Mouse (Mus musculus) stomach, embryonic 15.5 days (tissue): Measurements from ENCODE around the gene Slain2. TPM values are rescaled to one million over a fixed set of nuclear protein-coding genes. Genes with fewer than 3 reads are reported as not detected.
"Not testable (repeated sequence)": the region's sequence is repeated elsewhere in the genome, so short reads cannot be mapped to it uniquely, and the experiment has no call there.

Experiments
- ATAC-seq: fragments of 200-750 bp; cut with Nextera tagmentation; 2 replicates; pipeline ENCODE4 v1.8.0; 2017; ENCODE audit warnings: low read depth, moderate number of reproducible peaks, moderate TSS enrichment; ENCODE audit not compliant: insufficient read depth, low FRiP score
- H3K27ac ChIP-seq: fragments of 300-500 bp; sonication (generic); 2 replicates; pipeline ENCODE4 v1.5.1; 2015; ENCODE audit warnings: mild to moderate bottlenecking, inconsistent platforms
- H3K27me3 ChIP-seq: fragments of 300-500 bp; sonication (generic); replicated peaks from 2 replicates; pipeline ENCODE4 v1.6.1; 2015; ENCODE audit warnings: inconsistent platforms
- H3K36me3 ChIP-seq: fragments of 300-500 bp; sonication (generic); 2 replicates; pipeline ENCODE4 v1.6.1; 2015; ENCODE audit warnings: inconsistent platforms
- H3K4me1 ChIP-seq: fragments of 300-500 bp; sonication (generic); 2 replicates; pipeline ENCODE4 v1.6.1; 2015; ENCODE audit warnings: inconsistent platforms
- H3K4me2 ChIP-seq: fragments of 300-500 bp; sonication (generic); 2 replicates; pipeline ENCODE4 v1.6.1; 2015; ENCODE audit warnings: mild to moderate bottlenecking, inconsistent platforms
- H3K4me3 ChIP-seq: fragments of 300-500 bp; sonication (generic); replicated peaks from 2 replicates; pipeline ENCODE4 v1.5.1; 2015; ENCODE audit warnings: inconsistent platforms
- H3K9ac ChIP-seq: fragments of 300-500 bp; sonication (generic); 2 replicates; pipeline ENCODE4 v1.6.1; 2015; ENCODE audit warnings: inconsistent platforms
- H3K9me3 ChIP-seq: fragments of 300-500 bp; sonication (generic); 2 replicates; pipeline ENCODE4 v1.6.1; 2016; ENCODE audit warnings: inconsistent platforms
- WGBS: fragments of 180-500 bp; shearing (Covaris S2); methylation state at CpG from one replicate; pipeline ENCODE4 v1.1.7; 2015; 5-methylcytosine and 5-hydroxymethylcytosine counted together
- polyA plus RNA-seq: library from polyadenylated mRNA; unstranded; fragments of >200 nt; fragmentation: Nextera tagmentation; extraction: Ambion mirVana; gene quantifications from 2 replicates; pipeline ENCODE4 v1.2.1, GENCODE M21; 2015

Gene Slain2
- polyA plus RNA-seq, 1 experiment from 2014 or later, result 15.2 TPM

DNA sequence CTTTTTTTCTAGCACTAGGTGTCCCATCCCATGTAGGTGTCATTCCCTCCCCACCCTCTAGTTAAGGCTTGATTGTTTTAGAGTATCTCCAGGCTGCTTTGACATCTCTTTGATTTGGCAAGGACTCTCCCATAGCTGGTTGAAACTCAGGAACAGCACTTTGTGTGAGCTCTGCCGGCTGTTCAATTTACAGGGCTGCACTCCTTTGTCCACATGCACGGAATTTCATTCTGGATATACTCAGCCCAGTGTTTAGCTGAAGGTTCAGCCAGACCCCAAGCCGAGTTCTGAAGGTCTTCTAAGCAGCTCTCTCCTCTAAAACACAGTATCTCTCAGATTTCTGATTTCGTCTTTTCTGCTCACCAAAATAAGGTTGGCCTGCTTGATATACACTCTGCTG, 58.3 kb downstream of the Slain2 start:
- Histone ChIP-seq H3K27me3 (no peaks in the 10 kb centered on the region), H3K9me3 (no peaks in the 10 kb centered on the region), H3K36me3 (peaks cover 19% of the 10 kb centered on the region), H3K4me3 (no peak overlapping the region), H3K4me2 (no peak overlapping the region), H3K27ac (peak overlapping the region; percentile 53; the same call in 1 of the 2 replicates), H3K9ac (no peak overlapping the region), H3K4me1 (0 out of 2 replicates have a peak, but pooled peaks cover 5% of the 10 kb centered on the region)
- ATAC-seq, result no peak
- 54% methylated on average over 4 of the region's 4 CpGs for WGBS

DNA sequence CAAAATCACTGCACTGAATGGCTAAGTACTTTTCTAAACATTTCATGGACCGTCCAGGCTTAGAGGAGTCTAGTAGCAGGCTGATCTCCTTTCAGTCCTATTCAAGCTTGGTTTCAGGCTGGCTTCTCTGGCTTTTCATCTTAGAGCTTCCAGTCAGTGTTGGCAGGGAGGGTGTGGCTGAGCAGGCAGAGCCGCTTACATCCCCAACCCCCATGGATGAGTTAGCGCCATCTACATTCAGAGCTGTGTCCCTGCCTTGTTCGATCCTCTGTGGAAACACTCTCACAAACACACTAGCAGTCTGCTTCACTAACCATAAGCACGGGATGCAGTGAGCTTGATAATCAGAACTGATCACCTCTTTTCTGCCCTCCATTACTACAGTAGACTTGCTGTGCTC, 58.8 kb downstream of the Slain2 start:
- H3K27me3 ChIP-seq, result no peaks in the 10 kb centered on the region
- ATAC-seq, result no peak
- H3K9ac ChIP-seq, result no peak overlapping the region
- peaks cover 19% of the 10 kb centered on the region for H3K36me3 ChIP-seq
- 67% methylated on average over 5 of the region's 5 CpGs for WGBS
- peak overlapping the region; percentile 53 for H3K27ac ChIP-seq
- H3K4me3 ChIP-seq, result no peak overlapping the region
- H3K9me3 ChIP-seq, result no peaks in the 10 kb centered on the region
- no peak overlapping the region for H3K4me2 ChIP-seq
- 0 out of 2 replicates have a peak, but pooled peaks cover 5% of the 10 kb centered on the region for H3K4me1 ChIP-seq

DNA sequence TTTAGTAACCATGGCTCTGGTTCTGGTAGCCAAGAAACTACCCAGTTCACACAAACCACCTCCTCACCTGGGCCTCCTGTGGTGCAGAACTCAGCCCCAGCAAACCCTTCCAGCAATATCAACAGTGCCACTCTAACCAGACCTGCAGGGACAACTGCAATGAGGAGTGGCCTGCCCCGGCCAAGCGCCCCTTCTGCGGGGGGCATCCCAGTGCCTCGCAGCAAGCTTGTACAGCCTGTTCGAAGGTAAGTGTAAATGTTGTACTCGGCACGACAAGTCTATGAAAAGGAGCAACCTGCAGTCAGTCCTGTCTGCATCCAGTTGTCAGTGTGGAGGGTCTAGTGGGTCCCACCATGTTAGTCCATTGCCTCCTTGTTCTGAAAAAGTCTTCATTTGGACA, 60.5 kb downstream of the Slain2 start, which contains the start of gene Gm10135:
Gm10135 (minus strand) TSS at position 101 of the 400 bp plus-strand sequence.
- Histone ChIP-seq H3K27ac (no peak within 1 kb of the TSS), H3K4me1 (0 out of 2 replicates have a peak, but pooled peaks cover 5% of the 10 kb centered on the region), H3K9me3 (no peaks in the 10 kb centered on the region), H3K9ac (no peak within 1 kb of the TSS), H3K27me3 (no peaks in the 10 kb centered on the region), H3K4me3 (no peak within 1 kb of the TSS), H3K36me3 (peaks cover 14% of the 10 kb centered on the region), H3K4me2 (no peak within 1 kb of the TSS)
- 94% methylated on average over 7 of the region's 7 CpGs for WGBS
- no peak for ATAC-seq

DNA sequence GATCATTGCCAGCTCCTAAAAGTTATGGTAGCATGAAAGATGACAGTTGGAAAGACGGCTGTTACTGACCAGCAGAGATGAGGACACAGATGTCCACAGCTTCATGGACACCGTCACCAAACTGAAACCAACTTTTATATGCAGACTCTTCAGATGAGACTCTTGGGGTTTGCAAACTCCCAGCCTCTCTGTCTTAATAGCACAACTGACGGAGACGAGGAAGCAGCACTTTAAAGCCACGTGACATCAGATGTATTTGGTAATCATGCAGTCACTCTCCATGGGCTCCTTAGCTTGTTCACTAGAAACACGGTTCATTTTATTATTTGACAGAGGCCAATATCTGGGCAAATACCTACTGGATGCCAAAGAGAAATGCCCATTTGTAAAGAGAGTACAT, 61.9 kb downstream of the Slain2 start:
- Histone ChIP-seq H3K36me3 (peaks cover 20% of the 10 kb centered on the region), H3K4me3 (no peak overlapping the region), H3K27ac (no peak overlapping the region), H3K4me2 (no peak overlapping the region), H3K4me1 (0 out of 2 replicates have a peak, but pooled peaks cover 5% of the 10 kb centered on the region), H3K9me3 (no peaks in the 10 kb centered on the region), H3K27me3 (no peaks in the 10 kb centered on the region), H3K9ac (no peak overlapping the region)
- 89% methylated on average over 6 of the region's 6 CpGs for WGBS
- no peak for ATAC-seq

DNA sequence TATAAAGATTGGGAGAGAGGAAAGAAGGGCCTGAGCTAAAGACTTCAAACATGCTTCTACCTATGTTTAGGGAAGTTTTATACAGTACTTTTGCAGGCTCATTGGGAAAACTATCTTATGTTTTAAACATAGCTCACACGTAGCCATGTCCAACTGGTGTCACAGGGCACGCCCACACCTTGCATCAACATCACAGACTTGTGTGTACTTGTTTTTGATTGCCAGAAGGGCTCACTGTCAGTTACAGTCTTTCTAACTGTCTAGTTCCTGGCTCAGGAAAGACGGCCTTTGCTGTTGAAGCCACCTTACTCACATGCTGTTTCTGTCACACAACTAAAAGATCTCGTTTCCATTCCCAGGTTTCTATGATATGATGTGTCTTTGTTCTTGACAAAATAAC, 62.4 kb downstream of the Slain2 start:
- H3K9ac ChIP-seq, result no peak overlapping the region
- H3K4me3 ChIP-seq, result no peak overlapping the region
- H3K27ac ChIP-seq, result no peak overlapping the region
- H3K36me3 ChIP-seq, result peaks cover 20% of the 10 kb centered on the region
- H3K27me3 ChIP-seq, result no peaks in the 10 kb centered on the region
- ATAC-seq, result no peak
- WGBS, result 75% methylated on average over 4 of the region's 4 CpGs
- no peak overlapping the region for H3K4me2 ChIP-seq
- no peaks in the 10 kb centered on the region for H3K9me3 ChIP-seq
- 0 out of 2 replicates have a peak, but pooled peaks cover 5% of the 10 kb centered on the region for H3K4me1 ChIP-seq

DNA sequence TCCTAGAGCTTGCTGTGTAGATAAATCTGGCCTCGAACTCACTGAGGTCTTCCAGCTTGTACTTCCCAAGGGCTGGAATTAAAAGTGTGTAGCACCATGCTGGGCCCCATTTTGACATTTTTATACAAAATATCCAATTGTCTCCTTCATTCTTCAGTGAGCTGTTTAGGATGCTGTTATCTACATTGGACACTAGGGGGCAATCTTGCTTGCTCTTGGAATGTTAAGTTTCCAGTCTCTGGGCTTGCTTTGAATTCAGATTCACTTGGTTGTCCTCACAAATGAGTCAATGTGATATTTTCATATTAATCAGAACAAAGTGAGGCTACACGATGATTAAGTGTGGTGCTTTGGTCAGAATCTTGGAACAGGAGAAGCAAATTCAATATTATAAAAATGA, 70.0 kb downstream of the Slain2 start:
- no peaks in the 10 kb centered on the region for H3K9me3 ChIP-seq

DNA sequence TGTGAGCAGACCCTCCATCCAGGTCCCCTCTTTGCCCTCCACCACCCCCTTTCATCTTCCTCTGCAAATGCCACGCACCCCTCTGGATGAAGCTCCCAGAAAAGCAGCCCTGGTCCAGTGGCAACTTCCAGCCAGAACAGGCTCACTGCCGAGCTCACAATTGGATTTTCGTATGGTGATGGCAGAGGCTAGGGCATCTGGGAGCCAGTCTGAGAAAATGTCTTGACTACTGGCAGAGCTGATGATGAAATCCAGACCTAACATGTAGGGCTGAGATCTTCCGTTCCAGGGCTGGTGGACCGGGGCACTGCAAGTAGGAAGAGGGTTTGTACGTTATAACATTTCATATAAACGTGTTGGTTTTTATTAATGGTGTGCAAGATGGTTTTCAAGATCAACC, 73.7 kb downstream of the Slain2 start:
- H3K4me1 ChIP-seq, result no peaks in the 10 kb centered on the region
- no peak overlapping the region for H3K27ac ChIP-seq
- H3K4me2 ChIP-seq, result no peak overlapping the region
- 72% methylated on average over 7 of the region's 7 CpGs for WGBS
- ATAC-seq, result no peak
- H3K9me3 ChIP-seq, result no peaks in the 10 kb centered on the region
- H3K9ac ChIP-seq, result no peak overlapping the region
- no peak overlapping the region for H3K4me3 ChIP-seq
- H3K27me3 ChIP-seq, result no peaks in the 10 kb centered on the region
- H3K36me3 ChIP-seq, result no peaks in the 10 kb centered on the region

More for the DNA sequence above, 70.0 kb downstream of the Slain2 start:
- ATAC-seq, result no peak
- H3K4me3 ChIP-seq, result no peak overlapping the region
- H3K27me3 ChIP-seq, result no peaks in the 10 kb centered on the region
- 8% methylated on average over 2 of the region's 2 CpGs for WGBS
- peaks cover 6% of the 10 kb centered on the region; the same call in 1 of the 2 replicates for H3K36me3 ChIP-seq
- no peak overlapping the region for H3K27ac ChIP-seq
- H3K4me2 ChIP-seq, result no peak overlapping the region
- no peaks in the 10 kb centered on the region for H3K4me1 ChIP-seq
- no peak overlapping the region for H3K9ac ChIP-seq

DNA sequence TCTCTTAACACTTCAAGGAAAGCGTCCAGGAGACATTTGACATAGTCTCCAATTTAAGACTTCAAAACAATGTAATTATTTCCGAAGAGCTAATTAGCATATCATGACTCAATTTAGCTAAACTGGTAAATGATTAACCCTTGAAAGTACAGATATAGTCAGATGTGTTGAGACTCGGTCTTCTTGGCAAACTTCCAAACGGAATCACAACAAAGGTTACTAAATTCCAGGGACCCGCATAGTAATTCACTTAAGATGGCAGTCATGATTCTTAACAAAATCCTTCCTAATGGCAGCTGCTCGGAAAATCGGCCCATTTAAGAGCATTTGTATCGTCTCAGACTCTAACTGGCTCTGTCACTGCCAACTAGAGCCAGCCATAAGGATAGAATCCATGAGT, 75.7 kb downstream of the Slain2 start:
- Histone ChIP-seq H3K4me3 (no peak overlapping the region), H3K4me2 (no peak overlapping the region), H3K27ac (no peak overlapping the region), H3K27me3 (no peaks in the 10 kb centered on the region), H3K36me3 (no peaks in the 10 kb centered on the region), H3K4me1 (no peaks in the 10 kb centered on the region), H3K9me3 (no peaks in the 10 kb centered on the region), H3K9ac (no peak overlapping the region)
- no peak for ATAC-seq
- 64% methylated on average over 8 of the region's 8 CpGs for WGBS

DNA sequence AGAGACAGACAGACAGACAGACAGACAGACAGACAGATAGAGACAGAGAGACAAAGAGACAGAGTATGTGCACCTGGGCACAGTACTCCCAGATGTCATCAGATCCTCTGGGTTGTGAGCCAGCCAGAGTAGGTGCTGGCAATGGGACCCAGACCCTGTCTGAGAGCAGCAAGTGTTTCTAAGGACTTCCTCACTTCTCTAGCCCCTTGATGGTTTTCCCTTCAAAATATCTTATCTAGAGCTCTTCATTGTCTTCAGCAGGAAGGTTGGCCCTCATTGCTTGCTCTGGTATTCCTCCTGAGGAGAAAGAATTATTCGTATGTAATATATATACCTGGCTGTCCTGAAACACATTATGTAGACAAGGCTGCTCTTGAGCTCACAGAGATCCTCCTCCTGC, 78.4 kb downstream of the Slain2 start:
- H3K27me3 ChIP-seq, result no peaks in the 10 kb centered on the region
- H3K9ac ChIP-seq, result no peak overlapping the region
- no peak overlapping the region for H3K4me3 ChIP-seq
- no peaks in the 10 kb centered on the region for H3K36me3 ChIP-seq
- no peaks in the 10 kb centered on the region for H3K4me1 ChIP-seq
- H3K4me2 ChIP-seq, result no peak overlapping the region
- no peaks in the 10 kb centered on the region for H3K9me3 ChIP-seq
- WGBS, result 83% methylated on average over 1 of the region's 1 CpGs
- no peak for ATAC-seq
- H3K27ac ChIP-seq, result no peak overlapping the region

DNA sequence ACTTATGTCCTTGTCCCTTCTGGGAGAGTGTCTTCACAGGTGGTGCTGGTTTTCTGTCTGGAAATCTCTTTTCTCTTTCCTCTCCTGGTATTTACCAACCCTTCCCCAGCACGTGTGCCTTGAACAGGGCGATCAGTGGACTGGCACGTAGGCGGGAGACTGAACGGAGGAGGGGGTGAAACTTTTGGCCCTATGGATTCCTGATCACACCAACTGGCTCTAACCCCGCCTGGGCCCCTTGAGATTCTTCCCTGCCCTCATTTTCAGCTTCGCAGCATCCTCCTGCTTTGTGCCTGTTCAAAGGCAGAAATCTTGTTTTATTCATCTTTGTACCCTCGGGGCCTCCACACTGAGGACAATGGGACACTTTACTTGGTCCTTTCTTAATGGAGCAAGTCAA, 80.3 kb downstream of the Slain2 start:
- H3K36me3 ChIP-seq, result no peaks in the 10 kb centered on the region
- no peaks in the 10 kb centered on the region for H3K27me3 ChIP-seq
- 73% methylated on average over 8 of the region's 8 CpGs for WGBS
- no peaks in the 10 kb centered on the region for H3K4me1 ChIP-seq
- no peak overlapping the region for H3K4me2 ChIP-seq
- no peak overlapping the region for H3K27ac ChIP-seq
- no peak overlapping the region for H3K9ac ChIP-seq
- H3K4me3 ChIP-seq, result no peak overlapping the region
- no peak for ATAC-seq
- no peaks in the 10 kb centered on the region for H3K9me3 ChIP-seq

DNA sequence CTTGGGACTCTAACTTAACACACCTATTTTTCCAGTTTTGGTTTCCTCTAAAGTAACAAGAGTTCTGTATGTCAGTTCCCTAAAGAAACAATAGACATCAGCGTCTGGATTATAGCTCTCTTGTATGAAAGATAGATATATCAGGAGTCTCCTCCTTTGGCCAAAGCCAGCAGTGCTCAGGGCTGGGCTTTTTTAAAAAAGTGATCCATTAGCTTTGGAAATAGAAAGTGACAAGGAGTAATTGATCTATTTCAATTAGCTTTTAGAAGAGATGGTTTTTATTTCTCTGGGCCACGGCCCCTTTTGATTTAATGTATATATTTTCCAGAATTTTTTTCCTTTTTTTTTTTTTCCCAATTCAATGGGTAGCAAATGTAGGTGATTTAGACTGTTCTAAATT, 80.8 kb downstream of the Slain2 start:
- 51% methylated on average over 2 of the region's 2 CpGs for WGBS
- no peaks in the 10 kb centered on the region for H3K36me3 ChIP-seq
- H3K4me3 ChIP-seq, result no peak overlapping the region
- ATAC-seq, result no peak
- no peaks in the 10 kb centered on the region for H3K27me3 ChIP-seq
- H3K9ac ChIP-seq, result no peak overlapping the region
- H3K4me1 ChIP-seq, result no peaks in the 10 kb centered on the region
- no peak overlapping the region for H3K27ac ChIP-seq
- no peaks in the 10 kb centered on the region for H3K9me3 ChIP-seq
- no peak overlapping the region for H3K4me2 ChIP-seq

DNA sequence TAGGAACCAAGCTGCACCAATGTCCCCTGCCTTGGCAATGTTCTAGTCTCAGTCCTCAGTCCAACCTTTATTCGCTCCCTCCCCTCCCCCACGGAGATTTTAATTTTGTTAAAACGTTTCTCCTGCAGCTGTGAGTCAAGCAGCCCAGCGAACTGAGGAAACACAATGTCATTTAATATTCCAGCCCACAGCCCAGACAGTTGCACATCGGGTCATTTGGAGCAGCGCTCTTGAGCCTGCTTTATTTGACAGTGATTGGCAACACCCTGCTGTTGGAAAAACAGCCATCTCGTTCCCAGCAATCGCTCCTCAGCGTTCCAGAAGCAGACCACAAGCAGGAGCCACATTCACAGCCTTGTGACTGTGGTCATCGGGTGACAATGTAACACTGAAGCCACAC, 81.3 kb downstream of the Slain2 start:
- WGBS, result 41% methylated on average over 10 of the region's 10 CpGs
- ATAC-seq, result no peak
- H3K9me3 ChIP-seq, result no peaks in the 10 kb centered on the region
- H3K36me3 ChIP-seq, result no peaks in the 10 kb centered on the region
- H3K4me3 ChIP-seq, result no peak overlapping the region
- no peaks in the 10 kb centered on the region for H3K27me3 ChIP-seq
- no peaks in the 10 kb centered on the region for H3K4me1 ChIP-seq
- H3K27ac ChIP-seq, result no peak overlapping the region
- H3K9ac ChIP-seq, result no peak overlapping the region
- no peak overlapping the region for H3K4me2 ChIP-seq

DNA sequence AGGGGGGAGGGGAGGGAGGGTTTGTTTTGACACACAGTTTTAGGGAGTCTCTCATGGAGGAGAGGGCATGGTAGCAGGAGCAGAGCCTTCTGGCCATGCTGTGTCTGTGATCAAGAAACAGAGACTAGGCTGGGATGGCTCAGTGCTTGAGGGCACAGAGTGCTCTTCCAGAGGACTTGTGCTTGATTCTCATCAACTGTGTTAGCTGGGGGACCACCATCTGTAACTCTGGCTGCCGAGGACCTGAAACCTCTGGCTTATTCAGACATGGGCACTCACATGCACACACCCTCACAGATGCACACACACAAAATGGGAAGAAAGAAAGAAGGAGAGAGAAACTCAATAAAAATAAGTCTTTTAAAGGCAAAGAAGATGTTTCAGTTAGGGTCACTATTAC, 84.4 kb downstream of the Slain2 start:
- not testable (repeated sequence) for H3K4me3 ChIP-seq, H3K27ac ChIP-seq, H3K27me3 ChIP-seq, H3K4me2 ChIP-seq, H3K9me3 ChIP-seq, H3K9ac ChIP-seq, H3K36me3 ChIP-seq, H3K4me1 ChIP-seq, ATAC-seq
- WGBS, result 75% methylated on average over 1 of the region's 1 CpGs
